Mouse (Mus musculus) adrenal gland, postnatal 10 days (tissue): ENCODE data around the gene Kcnd2. TPM values are rescaled to one million over a fixed set of nuclear protein-coding genes. Genes with fewer than 3 reads are reported as not detected.
"Not testable (repeated sequence)": the region's sequence is repeated elsewhere in the genome, so short reads cannot be mapped to it uniquely, and the experiment has no call there.

Experiments
- DNase-seq: peaks from one replicate; pipeline ENCODE4 v3.0.0; 2021; ENCODE audit warnings: mixed read lengths
- long read RNA-seq, 2 experiments: library from polyadenylated mRNA; stranded (forward); transcript quantifications; one replicate each; pipeline ENCODE4 v2.0.0; 2021
- total RNA-seq, 2 experiments: library from RNA; stranded (reverse); gene quantifications; 2 replicates each; pipeline ENCODE4 v1.2.3; 2021

Kcnd2 gene
- 1 to 10 TPM; 2.0 to 2.4 TPM for total RNA-seq
- long read RNA-seq, experiment 1, result 0 reads
- long read RNA-seq, experiment 2, partial matches to known transcripts, result 0 of 1 reads
- long read RNA-seq, experiment 2, other reads (novel, unspliced or antisense), result 1 of 1 reads

DNA sequence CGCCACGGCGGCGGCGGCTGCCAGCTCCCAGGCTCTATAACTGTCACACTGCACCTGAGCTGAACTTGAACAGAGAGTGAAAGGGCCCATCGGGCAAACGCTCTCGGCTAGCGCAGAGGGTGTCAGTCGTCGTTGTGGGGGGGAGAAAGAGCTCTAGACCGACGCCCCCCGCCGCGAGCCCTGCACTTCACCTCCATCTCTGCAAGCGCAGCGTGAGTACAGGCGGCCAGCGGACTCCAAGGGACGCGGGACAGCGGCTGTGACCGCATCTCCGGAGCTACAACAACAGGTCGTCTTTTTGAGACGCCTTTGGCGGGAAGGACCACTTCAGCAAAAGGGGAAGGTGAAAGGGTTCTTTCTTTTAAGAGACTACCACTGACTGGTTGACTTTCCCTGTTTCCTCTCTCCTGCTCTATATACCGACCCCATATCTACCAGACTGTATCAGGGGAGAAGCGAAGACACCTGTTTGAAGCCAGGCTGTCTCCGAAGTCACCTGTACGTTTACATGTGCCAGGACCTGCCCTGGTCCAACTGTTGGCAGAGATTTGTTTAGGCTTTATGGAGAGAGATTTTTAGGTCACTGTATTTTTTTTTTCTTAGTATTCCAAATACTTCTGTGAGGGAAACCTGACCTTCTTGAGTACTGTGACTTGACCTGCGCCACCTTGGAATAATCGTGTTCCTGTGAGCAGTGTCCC lies at the start of gene Kcnd2:
Gene Kcnd2 (plus strand): TSS at position 13 of the 701 bp plus-strand sequence.
- DNase-seq, result no peak

DNA sequence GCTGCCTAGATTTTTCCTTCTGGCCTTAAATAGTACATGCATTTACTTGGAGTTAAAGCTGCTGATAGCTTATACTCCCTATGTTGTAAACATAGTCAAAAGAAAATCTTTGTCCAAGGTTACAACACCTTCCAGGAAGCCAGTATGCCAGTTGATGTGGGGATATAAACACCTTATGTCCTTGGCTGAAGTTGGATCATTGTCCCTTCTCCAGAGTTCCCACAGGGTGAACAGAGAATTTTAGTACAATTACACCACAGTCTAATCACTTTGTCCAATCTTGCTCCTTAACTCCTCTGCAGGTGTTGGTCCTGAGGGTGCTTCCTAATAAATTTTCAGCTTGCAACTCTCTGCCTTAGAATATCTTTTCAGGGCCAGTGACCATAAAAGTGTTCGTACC lies 48.7 kb upstream of the Kcnd2 start:
- no peak for DNase-seq

DNA sequence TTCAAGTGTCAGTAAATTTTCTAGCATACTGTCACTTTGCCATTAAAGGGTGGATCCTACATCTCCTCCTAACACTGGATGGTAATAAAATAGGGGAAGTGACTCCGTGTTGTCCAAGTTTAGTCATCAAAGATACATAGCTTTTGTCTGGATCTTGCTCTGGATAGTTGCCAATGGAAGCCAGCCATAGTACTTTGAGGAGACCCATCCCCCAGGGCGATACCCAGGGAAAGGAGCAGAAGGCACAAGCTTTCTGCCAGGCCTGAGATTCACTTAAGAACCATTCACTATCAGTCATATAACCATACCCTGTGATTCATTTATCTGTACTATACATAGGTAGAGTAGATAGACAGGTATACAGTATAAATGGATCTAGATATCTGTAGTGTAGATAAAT lies 20.0 kb upstream of the Kcnd2 start:
- no peak for DNase-seq

DNA sequence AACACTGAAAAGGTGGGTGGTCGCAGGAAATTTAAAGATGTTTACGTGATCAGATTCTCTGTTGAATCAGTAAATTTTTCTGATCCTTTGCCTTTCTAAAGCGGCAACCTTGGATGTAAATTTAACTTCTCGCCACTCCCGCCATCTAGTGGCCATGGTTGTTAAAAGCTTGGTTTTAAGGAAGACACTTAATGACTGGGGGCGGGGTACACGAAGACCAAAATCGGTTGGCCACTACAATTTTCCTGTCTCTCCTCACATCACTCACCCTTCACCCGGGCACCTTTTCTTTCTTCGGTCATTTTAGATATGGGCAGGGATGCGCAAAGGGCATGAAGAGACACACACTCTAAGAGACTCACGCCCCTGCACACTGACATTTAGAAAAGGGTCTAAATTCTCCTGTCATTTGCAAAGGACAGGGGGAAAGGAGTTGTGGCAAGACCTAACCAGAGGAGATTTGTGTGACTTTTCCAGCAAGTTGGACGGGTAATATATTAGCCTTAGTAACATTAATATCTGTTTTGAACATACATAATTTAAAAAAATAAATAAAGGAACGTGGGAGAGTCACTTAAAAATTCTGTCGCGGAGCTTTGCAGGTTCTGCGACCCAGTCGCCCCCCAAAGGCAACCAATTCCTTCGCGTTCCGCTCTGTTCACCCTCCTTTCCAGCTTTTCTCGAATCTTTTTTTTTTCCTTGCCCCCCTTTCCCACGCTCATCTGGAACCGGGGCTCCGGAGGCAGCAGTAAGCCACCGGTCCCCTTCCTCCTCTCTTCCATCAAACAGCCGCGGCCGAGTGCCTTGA lies 1.2 kb upstream of the Kcnd2 start:
- peak; percentile 81 for DNase-seq

DNA sequence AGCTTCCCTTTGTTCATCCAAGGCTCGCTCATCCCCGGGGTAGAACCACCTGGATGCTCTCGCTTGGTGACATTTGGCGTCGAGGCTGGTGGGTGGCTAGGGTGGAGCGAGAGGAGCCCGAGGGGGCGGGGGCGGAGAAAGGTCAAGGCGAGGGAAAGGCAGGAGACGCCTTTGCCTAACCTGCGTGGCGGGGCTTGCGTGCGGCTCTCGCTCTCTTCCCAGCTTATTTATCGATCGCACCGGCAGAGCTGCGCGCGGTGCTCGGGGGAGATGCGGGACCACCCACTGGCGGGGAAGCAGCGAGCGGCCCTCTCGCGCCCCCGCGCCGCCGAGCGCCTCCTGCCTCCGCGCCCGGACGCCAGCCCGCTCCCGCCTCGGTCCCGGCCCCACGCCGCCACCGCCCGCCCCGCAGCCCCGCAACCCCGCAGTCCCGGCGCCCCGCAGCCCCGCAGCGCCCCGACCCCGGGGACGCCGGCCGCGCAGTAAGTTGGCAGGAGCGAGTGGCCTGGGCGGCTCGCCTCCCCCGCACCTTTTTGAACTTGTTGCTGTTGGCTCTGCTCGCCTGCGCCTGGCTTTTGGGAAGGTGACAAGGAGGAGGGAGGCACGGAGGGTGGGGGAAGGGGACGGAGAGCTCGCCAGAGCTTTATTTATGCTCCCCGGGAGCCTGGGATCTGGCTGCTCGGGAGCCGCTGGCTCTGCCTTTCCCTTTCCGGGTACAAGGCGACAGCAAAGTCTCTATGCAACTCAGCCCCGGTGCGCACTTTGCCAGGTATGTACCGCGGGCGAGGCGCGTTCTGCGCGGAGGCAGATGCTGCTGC lies 421 bp upstream of the Kcnd2 start:
- DNase-seq, result peak; percentile 76

DNA sequence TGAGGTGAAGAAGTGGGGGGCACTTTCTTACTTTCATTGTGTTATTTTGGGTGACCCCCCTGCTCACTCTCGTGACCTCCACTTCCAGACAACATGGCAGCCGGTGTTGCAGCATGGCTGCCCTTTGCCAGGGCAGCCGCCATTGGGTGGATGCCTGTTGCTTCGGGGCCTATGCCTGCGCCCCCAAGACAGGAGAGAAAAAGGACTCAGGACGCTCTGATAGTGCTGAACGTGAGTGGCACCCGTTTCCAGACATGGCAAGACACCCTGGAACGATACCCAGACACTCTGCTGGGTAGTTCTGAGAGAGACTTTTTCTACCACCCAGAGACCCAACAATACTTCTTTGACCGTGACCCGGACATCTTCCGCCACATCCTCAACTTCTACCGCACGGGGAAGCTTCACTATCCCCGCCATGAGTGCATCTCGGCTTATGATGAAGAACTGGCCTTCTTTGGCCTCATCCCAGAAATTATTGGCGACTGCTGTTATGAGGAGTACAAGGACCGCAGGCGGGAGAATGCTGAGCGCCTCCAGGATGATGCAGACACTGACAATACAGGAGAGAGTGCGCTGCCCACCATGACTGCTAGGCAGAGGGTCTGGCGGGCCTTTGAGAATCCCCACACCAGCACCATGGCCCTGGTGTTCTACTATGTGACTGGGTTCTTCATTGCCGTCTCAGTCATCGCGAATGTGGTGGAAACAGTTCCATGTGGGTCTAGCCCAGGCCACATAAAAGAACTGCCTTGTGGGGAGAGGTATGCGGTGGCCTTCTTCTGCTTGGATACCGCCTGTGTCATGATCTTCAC lies 1.1 kb downstream of the Kcnd2 start:
- DNase-seq, result no peak

DNA sequence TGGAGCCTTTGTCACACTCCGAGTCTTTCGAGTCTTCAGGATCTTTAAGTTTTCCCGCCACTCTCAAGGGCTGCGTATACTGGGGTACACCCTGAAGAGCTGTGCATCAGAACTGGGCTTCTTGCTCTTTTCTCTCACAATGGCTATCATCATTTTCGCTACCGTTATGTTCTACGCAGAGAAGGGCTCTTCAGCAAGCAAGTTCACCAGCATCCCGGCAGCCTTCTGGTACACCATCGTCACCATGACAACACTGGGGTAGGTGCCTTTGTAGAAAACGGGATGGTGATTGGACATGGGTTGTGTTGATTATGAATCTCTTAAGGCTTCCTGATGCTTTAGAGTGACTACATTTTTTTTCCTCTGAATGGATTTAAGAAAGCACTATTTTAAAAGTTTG lies 1.9 kb downstream of the Kcnd2 start:
- DNase-seq, result no peak

DNA sequence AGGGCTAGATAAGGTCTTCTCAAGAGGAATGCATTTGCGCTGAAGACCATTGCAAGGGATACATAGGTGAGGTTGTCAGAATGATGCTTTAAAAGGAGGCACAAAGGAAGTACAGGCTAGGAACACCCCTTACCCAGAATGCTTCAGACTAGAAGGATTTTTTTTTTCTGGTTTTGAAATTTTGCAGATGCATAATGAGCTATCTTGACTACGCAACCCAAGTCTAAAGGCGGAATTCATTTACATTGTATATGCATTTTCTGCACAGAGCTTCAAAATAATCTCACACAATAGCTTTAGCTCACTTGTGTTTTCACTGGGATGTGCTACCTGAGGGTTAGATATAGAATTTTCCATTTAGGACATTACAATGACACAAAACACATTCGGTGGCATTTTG lies 10.8 kb downstream of the Kcnd2 start:
- DNase-seq, result no peak

DNA sequence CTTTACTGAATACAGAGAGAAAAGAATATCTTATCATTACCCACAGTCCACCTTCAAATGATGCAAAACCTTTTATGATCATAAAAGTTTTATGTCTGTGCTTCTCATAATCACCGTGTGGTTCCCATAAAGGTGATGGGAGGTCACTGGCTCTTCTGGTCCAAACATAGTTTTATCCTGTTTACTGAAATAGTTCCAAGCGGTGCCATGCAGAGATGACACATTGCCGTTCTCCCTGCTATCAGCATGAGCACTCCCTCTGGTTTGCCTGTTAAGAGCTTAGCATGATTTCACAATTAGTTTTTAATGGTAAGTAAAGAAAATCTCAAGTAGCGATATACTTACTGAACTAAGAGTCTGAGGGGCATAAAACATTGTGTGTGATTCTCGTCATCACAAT lies 43.7 kb downstream of the Kcnd2 start:
- no peak for DNase-seq

DNA sequence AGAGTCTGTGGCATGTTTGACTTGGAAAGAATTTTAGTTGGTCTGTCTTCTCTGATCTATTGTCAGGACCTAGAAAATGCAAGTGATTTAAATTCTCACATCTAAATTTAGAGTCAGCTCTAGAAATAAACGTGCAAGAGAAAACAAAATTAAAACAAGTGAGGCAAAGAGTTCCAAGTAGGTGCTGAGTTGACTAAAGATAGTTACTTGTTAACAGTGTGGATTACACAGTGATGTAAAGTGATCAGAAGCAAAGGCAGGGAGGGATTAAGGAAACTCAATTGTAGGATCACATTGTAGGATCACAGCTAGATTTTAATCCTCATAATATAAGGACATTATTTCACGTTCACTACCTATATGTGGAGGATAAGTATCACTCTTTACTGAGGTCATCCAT lies 52.6 kb downstream of the Kcnd2 start:
- no peak for DNase-seq

DNA sequence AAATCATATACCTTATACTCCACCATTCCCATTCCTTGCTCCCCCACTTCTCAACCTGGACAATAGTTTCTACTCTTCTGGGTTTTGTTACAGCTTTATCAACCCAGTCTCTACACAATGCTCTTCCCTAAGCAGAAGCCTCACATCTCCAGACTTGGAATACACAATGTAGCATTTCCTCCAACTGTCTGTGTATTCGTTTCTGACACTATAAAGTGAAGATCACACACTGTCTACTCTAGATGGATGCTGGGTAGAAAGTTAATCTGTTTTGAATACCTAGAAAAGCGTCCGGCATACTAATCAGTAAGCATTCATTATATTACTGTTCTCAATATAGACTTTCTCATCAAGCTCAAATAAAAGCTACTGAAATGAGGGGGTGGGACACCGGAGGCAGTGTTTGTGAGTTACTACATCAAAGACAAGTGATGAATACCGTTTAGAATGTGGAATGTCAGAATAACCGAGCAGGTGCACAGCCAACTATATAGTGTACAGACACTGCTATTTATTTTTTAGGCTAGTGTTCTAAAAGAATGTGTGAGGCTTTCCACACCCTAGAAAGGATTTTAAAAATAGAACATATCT lies 62.1 kb downstream of the Kcnd2 start:
- DNase-seq, result no peak

DNA sequence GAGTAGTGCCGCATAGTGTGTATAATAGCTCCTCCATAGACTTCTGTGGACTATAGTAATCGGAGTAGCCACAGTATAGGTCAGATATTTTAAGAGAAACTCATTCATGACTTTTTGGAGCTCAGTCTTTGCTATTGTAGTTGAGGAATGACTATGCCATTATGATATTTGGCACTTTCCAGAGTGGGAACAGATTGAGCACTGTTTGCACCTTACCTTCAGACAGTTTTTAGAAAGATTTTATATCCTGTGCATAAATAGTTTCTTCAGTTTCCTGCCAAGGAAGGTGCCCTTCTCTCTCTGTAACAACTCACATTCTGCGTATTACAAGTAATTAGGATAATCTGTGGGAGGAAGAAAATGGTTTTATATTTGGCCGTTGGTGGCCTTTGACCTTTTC lies 89.6 kb downstream of the Kcnd2 start:
- no peak for DNase-seq

DNA sequence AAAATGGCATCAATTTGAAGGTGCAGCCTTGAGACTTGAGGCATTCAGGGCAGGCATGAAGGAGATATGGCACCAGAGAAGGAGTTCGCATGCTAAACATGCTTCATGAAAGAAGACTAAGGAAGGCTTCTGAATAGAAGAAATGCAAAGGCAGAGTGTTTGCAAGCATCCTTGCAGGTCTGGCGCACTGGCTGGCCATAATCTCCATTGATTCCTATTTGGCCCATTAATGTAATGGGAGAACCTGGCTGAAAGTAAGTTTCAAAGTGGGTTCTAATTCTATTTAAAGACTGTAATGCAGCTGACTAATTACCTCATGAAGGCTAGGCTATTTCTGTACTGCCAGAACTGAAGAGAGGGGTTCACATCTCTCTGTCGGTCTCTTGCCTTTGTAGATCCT lies 94.9 kb downstream of the Kcnd2 start:
- no peak for DNase-seq

DNA sequence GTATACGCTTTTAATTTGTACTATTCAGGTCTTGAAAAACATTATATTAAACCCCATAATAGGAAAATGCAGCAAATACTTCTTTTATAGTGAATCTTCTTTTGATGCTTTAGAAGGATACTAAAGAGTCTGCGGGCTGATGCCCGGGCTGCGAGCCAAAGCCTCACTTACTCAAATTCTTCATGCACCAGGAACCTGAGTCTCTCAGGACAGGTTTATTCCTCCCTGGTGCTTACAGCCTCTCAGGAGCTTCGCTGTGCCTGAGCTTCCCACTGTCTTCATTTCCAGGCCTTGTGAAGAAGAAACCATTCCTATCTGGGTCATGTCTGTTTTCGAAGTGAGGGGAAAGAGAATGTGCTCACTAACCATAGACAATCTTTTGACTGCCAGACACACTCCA lies 106.1 kb downstream of the Kcnd2 start:
- no peak for DNase-seq

DNA sequence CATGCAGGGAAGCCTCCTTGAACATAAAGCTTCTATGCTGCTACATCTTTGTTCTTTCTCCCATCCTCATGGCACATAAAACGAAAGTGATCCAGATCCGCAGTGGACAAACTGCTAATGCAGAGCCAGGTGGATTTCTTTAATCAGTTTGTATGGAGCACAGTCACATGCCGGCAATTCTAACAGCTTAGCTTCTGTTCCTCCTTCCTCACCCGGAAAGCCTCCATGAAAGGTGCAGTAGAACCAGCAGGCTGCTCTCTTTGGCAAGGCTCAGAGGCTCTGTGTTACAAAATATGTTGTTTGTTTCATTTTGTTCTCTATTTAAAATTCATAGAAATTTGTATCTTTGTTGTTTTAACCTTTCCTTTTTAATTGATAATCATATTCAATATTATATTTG lies 106.9 kb downstream of the Kcnd2 start:
- no peak for DNase-seq

DNA sequence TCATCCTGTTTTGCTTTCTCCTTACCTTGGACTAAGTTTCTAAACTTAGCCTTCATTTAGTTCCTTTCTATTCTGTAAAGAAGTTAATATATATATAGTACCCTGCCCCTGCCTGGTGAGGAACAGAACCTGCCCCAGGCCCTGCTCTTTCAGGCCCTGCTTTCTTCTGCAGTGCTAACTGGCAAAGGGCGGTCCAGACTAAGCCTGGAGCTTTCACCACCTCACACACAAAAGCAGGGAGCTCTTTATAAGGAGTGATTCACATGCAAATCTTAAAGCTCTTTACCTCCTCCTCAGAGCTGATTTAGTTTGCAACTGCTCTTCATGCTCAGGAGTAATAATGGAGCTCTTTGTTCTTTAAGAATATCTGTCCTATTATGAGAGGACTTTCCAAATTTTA lies 109.9 kb downstream of the Kcnd2 start:
- DNase-seq, result no peak

DNA sequence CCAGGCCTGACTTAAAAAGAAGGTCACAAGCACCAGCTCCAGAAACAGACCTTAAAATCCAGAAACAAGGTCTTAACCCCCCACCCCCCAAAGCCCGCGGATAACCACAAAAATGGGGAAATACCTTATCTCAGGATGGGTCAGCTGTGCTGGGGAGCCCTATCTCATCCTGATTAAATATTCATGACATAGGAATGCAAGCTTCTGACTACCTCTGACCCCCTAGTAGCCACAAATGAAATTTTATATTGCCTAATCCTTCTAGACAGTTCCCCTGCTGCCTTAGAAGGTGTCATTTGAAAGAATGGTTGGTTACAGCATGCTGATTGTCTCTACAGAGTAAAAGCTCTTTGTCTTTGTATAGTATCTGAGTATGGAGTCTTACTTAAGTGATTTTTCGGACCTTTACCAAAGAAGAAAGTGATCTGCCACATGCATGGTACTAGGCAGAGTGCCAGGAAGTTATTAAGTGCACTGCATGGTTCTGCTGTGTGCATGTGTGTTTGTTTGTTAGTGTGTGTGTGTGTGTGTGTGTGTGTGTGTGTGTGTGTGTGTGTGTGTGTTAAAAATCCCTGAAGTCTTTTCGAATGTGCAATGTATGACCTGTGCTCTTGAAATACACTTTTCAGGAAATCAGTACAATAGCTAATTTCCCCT lies 111.9 kb downstream of the Kcnd2 start:
- no peak for DNase-seq

DNA sequence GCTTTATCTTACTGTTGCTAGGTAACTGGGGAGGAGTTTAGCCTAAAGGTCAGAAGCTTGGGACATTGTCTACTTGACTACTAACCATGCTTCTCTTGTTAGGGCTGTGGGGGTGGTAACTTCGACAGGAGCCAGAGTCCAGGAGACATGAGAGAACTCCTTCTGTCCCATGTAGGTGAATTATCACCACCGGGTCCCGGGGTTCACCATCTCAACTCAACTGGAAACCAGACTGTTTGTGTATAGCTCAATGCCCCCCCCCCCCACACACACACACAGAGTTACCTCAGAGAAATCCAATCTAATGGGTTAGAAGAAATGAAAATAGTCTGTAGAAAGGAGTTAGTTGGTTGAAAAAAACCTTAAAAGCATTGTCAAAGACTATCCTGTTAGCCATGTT lies 170.0 kb downstream of the Kcnd2 start:
- not testable (repeated sequence) for DNase-seq

DNA sequence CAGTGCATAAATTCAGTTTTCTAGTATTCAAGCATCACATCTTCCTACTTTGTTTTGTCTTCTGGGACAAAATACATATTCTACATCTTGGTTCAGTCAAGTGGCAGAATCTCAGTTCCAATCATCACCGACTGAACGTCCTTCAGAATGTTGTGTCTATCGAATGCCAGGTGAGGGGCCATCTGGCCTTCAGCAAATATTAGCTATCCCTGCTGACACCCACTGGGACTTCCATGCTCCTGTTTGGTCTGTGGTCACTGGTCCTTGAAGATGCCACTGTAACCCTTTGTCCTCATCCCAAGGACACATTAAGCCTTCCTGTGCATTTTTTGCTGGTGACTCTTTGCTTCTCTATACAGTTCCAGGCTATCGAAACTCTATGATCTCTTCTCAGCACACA lies 176.5 kb downstream of the Kcnd2 start:
- DNase-seq, result no peak

DNA sequence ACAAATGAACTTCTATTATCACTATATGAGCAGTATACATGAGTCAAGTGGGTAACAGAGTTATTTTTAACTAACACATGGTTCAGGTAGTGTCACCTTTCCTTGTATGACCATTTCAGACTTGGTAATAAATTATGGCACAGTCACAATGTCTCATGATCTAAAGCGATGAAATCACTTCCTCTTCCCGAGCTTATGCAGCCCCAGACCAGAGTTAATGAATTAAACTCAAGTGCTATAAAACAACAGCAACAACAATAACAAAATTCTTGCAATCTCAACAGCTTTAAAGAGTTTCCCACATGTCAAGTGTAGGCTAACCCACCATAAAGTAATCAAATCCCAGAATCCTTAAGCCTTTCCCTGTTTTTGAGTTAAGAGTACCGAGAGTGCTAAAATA lies 198.4 kb downstream of the Kcnd2 start:
- DNase-seq, result no peak

DNA sequence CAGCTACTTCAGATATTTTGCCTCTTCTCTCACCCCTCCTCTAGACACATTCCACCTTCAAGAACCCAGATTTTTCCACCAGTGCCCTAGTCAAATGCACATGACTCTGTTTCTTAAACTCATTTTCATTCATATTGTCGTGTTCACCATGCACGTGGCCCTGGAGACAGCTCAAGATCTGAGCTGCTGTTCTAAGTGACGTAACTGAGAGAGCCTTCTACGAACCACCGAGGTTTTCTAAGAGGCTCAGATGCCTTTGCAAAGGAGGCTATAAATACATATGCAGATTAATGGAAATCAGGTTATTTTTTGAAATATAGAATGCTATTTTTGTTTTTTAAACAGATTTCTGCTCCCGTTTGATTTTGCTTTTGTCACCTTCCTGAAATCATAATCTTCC lies 202.9 kb downstream of the Kcnd2 start:
- no peak for DNase-seq
